Mouse (Mus musculus) induced T-regulatory cell, adult 2 months (primary cell): ENCODE measurements at regions not wholly inside any gene's neighbourhood (a gene's known extent, or its start where the extent isn't known, plus 50 kb on each side); places are given as distances from the start of the nearest gene placed in this dataset.

Experiments used
- DNase-seq: peaks from one replicate; pipeline ENCODE4 v3.0.0-alpha.2; 2012; ENCODE audit warnings: low read depth

DNA sequence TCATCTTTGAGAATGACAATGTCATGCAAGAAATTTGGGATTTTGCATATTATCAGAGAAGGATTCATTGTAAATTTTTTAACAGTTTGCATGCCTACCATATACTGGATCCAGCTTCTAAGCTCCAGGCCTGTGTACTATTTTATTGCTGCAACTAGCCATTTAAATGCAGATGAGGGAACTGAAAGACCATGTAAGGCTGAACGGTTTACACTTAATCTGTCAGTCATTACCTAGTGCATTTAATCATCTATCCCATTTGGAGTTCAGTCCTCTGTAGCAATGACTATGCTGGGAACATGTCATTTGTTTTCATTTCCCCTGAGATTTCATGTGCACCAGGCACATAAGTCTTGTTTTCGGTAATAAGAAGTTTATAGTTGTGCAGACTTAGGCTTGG is 631.8 kb upstream of the Gm21961 start:
- no peak for DNase-seq

- DNase-seq = no peak
These were observed 624.8 kb upstream of the Gm21961 start for GRCm38 (mm10) chr15:65639484-65639883.

GRCm38 (mm10) chr15:65637520-65638184 is 622.9 kb upstream of the Gm21961 start:
- DNase-seq = peak; percentile 44

- DNase-seq = no peak
These were observed 617.7 kb upstream of the Gm21961 start for GRCm38 (mm10) chr15:65632440-65632839.

DNA sequence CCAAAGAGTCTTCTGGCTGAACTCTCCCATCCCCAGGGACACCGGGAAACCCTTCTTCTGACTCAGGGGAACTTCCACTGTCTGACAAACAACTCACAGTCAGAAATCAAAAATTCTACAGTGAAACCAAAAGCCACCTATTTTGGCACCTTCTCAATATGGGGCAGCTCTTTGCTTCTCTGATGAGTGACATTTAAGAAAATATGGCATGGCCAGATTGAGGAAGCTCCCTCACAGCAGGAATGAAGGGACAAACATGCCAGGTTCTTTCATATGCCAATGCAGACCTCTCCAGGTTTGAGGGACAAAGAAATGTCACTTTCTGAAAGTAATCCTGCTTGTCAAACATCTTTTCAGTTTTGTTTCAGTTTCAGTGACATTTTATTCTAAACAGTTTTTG is 615.8 kb upstream of the Gm21961 start:
- no peak for DNase-seq

GRCm38 (mm10) chr15:65592718-65593477 is 578.2 kb upstream of the Gm21961 start:
- no peak for DNase-seq

DNA sequence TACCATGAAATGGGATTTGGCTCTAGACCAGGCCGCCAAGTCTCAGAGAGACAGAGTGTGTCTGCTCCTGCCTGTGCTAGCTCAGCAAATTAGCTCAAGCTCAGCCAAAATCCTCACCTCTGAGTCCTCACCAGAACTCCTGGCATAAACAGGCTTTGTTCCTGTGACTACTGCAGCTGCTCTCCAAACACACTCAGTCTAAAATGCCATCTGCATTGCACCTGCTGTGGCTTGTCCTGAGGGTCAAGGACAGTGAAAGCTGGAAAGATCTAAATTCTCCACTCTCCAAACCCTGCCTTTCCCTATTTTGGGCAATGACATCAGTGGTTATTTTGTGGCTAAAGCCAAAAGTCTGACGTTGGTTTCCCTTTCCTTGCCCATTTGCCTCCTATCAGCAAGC is 570.9 kb upstream of the Gm21961 start:
- no peak for DNase-seq

DNA sequence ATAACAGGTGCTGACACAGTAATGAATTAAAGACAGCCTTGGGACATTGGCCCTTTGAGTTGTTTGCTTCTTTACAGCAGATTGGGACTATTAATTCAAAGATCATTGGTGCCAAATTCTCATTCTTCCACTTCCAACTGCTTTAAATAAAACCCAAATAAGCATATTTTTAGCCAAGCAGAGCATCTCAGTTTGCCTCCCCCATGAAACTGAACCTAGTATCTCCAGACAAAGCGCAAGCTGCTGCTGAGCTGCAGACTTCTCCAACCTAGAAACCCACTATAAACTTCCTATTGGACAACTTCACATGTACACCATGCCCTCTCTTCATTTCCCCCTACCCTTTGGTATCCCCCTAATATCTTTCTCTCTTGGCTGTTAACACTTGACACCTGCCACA is 564.6 kb upstream of the Gm21961 start:
- no peak for DNase-seq

GRCm38 (mm10) chr15:65567931-65568330 is 553.2 kb upstream of the Gm21961 start:
- DNase-seq = no peak

GRCm38 (mm10) chr15:65557846-65558835 is 543.4 kb upstream of the Gm21961 start:
- no peak for DNase-seq

GRCm38 (mm10) chr15:65549046-65549445 is 534.3 kb upstream of the Gm21961 start:
- no peak for DNase-seq

- no peak for DNase-seq
These were observed 520.9 kb upstream of the Gm21961 start for GRCm38 (mm10) chr15:65535606-65536005.

DNA sequence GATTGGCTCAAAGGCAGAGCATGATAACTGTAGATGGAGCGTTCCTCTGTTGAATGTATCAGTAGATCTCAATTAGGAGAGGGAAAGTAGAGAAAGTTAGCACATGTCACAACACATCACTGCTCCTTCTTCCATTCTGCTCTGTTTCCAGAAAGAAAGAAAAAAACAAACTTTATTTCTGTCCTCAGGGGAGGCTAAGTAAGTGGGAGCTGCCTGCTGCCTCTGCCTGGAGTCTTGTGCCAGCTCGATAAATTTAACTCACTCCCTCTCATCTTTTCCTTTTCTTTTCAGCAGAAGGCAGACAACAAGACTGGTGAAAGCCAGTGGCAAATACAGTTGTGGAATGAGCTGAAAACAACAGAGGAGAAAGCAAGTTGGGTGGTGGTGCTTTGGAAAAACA is 517.5 kb upstream of the Gm21961 start:
- DNase-seq = no peak

DNA sequence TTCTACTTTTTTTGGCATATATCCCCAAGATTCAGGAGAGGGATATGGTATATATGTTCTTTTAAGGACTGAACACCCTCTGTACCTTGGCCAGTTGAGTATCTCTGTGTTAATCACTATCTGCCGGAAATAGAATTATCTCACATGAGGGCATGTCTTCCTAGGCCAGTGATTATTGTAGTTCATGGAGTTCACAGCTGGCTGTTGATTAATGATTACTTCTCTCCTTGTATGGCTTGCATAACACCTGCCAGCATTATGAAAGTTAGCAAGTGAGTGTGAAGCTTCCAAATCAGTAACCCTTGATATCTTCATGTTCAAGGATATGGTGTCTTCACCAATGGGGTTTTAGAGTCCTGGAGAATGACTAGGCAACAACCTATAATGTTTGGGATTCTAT is 488.0 kb upstream of the Gm21961 start:
- DNase-seq = no peak

GRCm38 (mm10) chr15:65478940-65479339 is 464.2 kb upstream of the Gm21961 start:
- DNase-seq = no peak

- no peak for DNase-seq
These were observed 440.6 kb upstream of the Gm21961 start for GRCm38 (mm10) chr15:65455203-65455816.

DNA sequence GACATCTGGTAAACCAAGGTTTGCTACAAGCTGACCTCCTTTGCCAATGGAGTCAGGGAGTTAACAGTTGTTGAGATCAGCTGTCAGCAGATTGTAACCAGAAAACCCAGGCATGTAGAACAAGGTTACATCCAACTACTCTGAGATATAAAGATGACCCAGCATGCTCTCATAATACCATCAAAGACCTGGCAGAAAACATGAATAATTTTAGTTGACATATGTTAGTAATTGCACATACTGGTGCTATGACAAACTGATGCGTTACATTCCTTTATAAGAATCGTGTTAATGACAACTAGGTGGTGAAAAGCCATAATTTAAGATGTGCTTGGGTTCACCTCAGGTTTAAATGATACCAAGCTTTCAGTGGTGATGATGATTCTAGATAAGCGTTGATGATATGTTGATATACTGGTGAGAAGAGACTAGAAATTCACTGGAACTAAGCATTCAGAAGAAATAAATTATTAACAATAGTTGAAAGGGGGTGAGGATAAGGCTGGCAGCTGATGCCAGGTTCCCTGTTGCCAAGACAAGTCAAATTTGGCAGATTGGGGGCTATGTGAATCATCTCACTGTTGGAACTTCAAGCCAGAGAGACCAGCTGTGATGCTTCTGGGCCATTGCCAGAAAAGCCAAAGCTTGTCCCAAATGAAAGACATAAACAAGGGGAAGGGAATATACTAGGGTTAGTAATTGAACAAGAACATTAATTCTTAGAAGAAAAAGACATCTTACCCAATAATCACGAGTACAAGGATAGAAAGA is 437.7 kb upstream of the Gm21961 start:
- no peak for DNase-seq

DNA sequence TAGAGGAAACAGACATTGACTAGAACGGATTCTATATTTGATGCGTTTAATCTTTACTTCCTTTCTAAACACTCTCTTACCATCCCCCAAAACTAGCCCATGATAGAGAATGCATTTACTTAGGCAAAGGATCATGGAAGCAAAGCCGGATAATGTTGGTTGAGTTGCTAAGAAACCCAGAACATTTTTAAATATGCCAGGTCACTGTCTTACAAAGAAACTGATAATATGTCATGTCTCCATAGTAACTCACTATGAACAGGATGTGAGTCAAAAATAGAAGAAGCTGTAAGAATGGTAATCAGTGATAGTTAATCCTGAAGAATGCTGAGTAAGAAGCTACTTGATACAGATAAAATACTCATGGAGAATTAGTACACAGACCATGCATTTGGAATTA is 405.0 kb upstream of the Gm21961 start:
- no peak for DNase-seq
